Mouse (Mus musculus) retina, adult 2 months (tissue): Measurements from ENCODE around the gene Srp54c.
"Not testable (repeated sequence)": the region's sequence is repeated elsewhere in the genome, so short reads cannot be mapped to it uniquely, and the experiment has no call there.

Experiments
- DNase-seq: peaks from one replicate; pipeline ENCODE4 v3.0.0-alpha.2; 2012; ENCODE audit warnings: low read depth, low spot score

Srp54c gene

GRCm38 (mm10) chr12:55229626-55230519 lies at the start of gene Srp54c:
Gene Srp54c, plus strand, starts transcription at chr12:55230168.
- DNase-seq, result not testable (repeated sequence)

- DNase-seq, result not testable (repeated sequence)
These were observed 42.3 kb upstream of the Srp54c start for GRCm38 (mm10) chr12:55187686-55188085.

GRCm38 (mm10) chr12:55189127-55189526 lies 40.8 kb upstream of the Srp54c start:
- not testable (repeated sequence) for DNase-seq

- not testable (repeated sequence) for DNase-seq
These were observed 30.7 kb upstream of the Srp54c start, which contains the start of gene 1700047I17Rik2 for GRCm38 (mm10) chr12:55199306-55199705. Gene 1700047I17Rik2, plus strand, starts transcription at chr12:55199592.

GRCm38 (mm10) chr12:55199799-55200198 lies 30.2 kb upstream of the Srp54c start:
- DNase-seq, result not testable (repeated sequence)

- not testable (repeated sequence) for DNase-seq
These were observed 17.0 kb upstream of the Srp54c start for GRCm38 (mm10) chr12:55212944-55213343.

- not testable (repeated sequence) for DNase-seq
These were observed 523 bp downstream of the Srp54c start for GRCm38 (mm10) chr12:55230520-55230861.

GRCm38 (mm10) chr12:55242243-55242642 lies 12.3 kb downstream of the Srp54c start:
- DNase-seq, result not testable (repeated sequence)

- not testable (repeated sequence) for DNase-seq
These were observed 32.0 kb downstream of the Srp54c start for GRCm38 (mm10) chr12:55261950-55262349.

GRCm38 (mm10) chr12:55263385-55263784 lies 33.4 kb downstream of the Srp54c start:
- DNase-seq, result not testable (repeated sequence)

GRCm38 (mm10) chr12:55272243-55272642 lies 42.3 kb downstream of the Srp54c start:
- DNase-seq, result no peak

GRCm38 (mm10) chr12:55277583-55277982 lies 47.6 kb downstream of the Srp54c start:
- not testable (repeated sequence) for DNase-seq

GRCm38 (mm10) chr12:55298112-55298511 lies 68.1 kb downstream of the Srp54c start:
- no peak for DNase-seq

- DNase-seq, result no peak
These were observed 69.4 kb downstream of the Srp54c start, which contains the start of gene 1110008L16Rik for GRCm38 (mm10) chr12:55299336-55299735. Gene 1110008L16Rik, plus strand, starts transcription at chr12:55299577.

- DNase-seq, result no peak
These were observed 70.9 kb downstream of the Srp54c start for GRCm38 (mm10) chr12:55300820-55301351.

- DNase-seq, result no peak
These were observed 71.7 kb downstream of the Srp54c start for GRCm38 (mm10) chr12:55301472-55302300.

- peak; percentile 81 for DNase-seq
These were observed 72.8 kb downstream of the Srp54c start, which contains the start of gene Ppp2r3c for GRCm38 (mm10) chr12:55302485-55303441. Gene Ppp2r3c, minus strand, starts transcription at chr12:55302998.

- DNase-seq, result no peak
These were observed 76.4 kb downstream of the Srp54c start for GRCm38 (mm10) chr12:55306371-55306770.

- no peak for DNase-seq
These were observed 77.6 kb downstream of the Srp54c start for GRCm38 (mm10) chr12:55307566-55307965.

GRCm38 (mm10) chr12:55308731-55309130 lies 78.8 kb downstream of the Srp54c start:
- no peak for DNase-seq

- no peak for DNase-seq
These were observed 79.5 kb downstream of the Srp54c start for GRCm38 (mm10) chr12:55309501-55309900.
